Mouse (Mus musculus): ENCODE results near the gene Pofut2.
A peak's percentile ranks its signal among the peaks of the same experiment; 100 is the strongest.

Pofut2 gene

GRCm38 (mm10) chr10:77231861-77232755 is 26.9 kb upstream of the Pofut2 start:
- DNase-seq: no peak

GRCm38 (mm10) chr10:77233230-77233629 is 25.8 kb upstream of the Pofut2 start:
- no peak for DNase-seq

GRCm38 (mm10) chr10:77234991-77235616 is 23.9 kb upstream of the Pofut2 start:
- no peak for DNase-seq

GRCm38 (mm10) chr10:77237795-77238580 is 21.0 kb upstream of the Pofut2 start:
- DNase-seq: no peak

DNA sequence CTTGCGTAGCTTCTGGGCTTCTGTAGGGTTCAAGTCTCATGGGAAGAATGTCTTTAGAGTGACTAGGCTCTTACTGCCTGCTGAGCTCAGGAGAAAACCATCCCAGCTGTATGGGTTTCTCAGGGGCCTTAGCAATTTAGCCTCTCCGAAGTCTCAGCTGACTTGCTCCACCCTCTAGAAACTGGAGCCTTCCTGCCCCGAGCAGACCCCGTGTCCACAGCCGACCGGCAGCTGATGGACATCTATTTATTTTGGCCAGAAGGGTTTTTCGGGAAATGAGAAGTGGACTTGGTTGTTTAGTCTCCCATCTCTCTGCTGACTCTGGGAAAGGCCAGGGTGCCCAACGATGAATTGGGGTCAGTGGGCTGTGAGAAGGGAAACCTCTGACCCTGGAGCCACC is 18.3 kb upstream of the Pofut2 start:
- DNase-seq: no peak

- no peak for DNase-seq
These were observed 16.6 kb upstream of the Pofut2 start for GRCm38 (mm10) chr10:77242396-77242795.

- no peak for DNase-seq
These were observed 16.1 kb upstream of the Pofut2 start for GRCm38 (mm10) chr10:77242871-77243270.

DNA sequence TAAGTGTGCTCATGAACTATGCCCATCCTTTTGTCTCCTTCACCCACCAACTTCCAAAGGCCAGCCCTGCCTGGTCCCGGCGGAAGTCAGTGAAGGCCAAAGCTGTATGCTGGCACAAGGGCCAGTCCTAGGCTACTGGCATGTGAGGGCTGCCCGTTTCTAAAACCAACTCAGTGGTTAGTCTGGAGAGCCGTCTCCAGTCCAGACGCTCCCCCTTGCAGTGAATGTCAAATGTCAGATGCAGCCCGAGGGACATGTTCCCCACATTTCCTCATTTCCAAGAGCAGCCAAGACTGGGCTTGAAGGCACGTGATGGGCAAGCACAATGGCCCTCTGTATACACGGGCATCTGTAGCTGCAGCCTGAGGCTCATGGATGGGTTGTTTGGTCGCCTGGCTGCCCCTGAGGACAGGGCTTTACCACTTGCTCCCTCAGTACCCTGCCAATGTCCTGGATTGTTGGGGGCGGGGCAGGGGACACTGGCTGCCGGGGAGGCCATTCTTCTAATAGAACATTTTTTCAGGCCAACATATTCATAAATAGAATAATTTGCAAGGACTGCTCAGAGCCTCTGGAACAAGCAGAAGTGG is 15.4 kb upstream of the Pofut2 start:
- DNase-seq: peak; percentile 28

DNA sequence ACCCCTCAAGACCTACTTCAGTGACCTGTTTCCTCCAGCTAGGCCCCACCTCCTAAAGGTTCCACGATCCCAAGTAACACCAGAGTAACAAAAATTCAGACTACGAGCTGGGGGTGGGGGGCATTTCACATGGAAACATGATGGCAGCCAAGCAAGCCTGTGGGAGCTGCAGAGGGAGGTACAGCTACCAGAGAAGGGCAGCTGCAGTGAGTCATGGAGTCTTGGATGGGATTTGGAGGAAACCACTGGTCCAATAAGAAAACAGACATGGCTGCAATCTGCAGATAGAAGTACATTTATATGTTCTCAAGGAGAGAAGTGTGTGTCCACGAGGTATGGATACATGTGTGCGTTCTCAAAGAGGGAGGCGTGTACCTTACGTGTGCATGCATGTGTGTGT is 14.2 kb upstream of the Pofut2 start:
- DNase-seq: no peak

DNA sequence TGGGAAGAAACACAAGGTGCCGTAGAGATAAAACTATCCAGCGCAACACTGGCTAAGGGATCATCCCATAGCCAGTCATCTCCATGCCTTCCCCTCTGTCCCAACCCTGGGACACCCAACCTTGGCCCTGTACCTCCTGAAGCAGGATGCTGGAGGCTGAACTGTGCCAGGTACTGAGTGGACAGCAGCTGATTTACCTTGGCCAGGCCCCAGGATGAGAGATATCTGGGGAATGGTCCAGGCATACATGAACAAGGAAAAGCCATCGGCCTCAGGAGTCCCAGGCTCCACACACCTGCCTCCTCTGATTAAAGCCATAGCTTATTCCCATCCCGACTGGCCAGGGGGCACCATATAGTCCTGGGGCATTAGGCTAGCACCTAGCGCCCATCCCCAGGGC is 12.0 kb upstream of the Pofut2 start:
- no peak for DNase-seq

- no peak for DNase-seq
These were observed 11.3 kb upstream of the Pofut2 start for GRCm38 (mm10) chr10:77247707-77248106.

DNA sequence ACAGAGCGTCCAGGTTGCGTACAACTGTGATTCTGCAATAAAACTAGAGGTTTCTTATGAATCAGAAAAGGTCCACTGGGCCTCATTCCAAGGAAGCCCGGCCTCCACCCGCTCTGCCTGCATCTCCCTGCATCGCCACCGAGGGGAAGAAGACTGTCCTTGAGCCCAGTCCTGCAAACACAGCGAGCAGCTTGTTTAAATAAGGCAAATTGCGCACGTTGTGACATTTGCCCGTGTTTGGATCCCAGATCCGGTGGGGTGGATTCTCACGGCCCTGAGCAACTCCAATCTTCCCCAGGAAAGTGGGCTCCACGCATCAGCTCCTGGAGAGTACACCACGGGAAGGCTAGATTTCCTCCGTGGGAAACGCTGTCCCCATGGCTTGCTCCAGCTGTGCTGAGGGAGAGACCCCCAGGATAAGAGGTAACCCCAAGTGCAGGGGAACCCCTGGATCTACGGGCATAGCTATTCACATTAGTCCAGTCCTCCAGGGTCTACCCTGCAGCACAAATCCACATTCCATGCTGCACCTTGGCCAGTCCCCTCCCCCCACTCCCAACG is 7.7 kb upstream of the Pofut2 start:
- peak; percentile 21 for DNase-seq

DNA sequence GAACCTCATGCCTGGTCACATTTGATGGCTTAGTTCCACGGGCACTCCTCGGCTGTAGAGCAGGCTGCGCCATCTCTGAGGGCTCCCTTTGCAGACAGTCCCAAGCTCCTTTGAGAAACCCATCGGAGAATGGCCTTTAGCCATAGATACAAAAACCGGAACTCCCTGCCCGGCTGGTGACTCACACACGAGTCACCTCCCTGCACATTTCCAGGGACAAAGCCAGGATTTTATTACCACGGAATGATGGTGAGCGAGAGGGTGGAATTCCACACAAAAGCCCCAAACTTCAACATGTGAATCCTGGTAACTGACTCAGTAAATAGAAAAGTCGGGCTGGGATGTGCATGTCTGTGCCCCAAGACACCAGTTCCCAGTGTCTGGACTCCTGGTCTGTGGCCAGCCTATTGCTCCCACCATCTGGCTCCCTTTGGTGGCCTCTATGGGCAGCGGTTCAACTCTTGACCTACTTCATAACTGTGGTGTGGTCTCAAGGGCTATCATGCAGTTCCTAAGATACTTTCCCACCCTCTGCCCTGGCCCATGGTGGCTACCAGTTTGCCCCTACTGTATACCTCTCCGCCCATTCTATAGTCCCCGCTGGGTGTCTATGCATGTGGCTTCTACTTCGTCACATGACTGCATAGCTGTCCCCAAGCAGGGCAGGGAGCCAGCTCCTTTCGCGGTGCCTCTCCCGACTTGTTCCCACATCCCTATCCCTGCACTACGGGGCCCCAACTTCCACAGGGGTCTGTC is 7.1 kb upstream of the Pofut2 start:
- peak; percentile 50 for DNase-seq

DNA sequence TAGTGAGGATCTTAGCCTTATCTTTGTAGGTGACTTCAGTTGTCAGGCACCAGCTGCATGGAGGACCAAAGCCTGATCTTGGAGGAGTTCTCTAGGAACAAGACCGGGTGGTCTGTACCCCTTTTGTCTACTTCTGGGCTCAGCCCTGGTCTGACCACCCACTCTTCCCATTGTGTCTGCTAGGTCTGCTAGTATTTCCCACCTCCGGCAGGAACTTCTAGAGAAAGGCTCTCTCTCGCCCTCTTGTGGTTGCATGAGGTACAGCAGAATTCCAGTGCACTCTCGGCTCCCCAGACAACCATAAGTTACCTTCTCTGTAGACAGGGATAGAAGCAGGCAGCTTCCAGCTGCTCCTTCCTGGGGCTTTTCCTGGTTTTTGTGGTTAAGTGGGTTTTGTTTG is 6.2 kb upstream of the Pofut2 start:
- DNase-seq: peak; percentile 84

DNA sequence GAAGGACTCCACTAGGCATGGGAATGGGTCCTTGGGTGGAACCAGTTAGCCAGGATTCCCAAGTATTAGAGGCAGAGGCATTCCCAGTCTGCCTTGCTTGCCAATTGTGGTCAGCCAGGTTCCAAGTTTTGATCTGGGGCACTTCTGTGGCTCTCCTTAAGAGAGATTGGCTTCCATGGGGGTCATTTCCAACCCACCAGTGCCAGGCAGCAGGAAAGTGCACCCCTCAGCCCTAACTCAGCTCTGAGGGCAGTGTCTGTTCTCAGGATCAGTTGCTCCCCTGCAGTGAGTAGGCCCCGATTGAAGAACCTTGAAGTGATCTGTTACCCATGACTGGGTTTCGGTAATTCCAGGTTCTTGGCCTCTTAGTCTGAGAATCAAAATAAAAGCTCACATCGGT is 3.8 kb upstream of the Pofut2 start:
- no peak for DNase-seq

- no peak for DNase-seq
These were observed 3.3 kb upstream of the Pofut2 start for GRCm38 (mm10) chr10:77255676-77256075.

GRCm38 (mm10) chr10:77258041-77258590 is 902 bp upstream of the Pofut2 start:
- DNase-seq: no peak

DNA sequence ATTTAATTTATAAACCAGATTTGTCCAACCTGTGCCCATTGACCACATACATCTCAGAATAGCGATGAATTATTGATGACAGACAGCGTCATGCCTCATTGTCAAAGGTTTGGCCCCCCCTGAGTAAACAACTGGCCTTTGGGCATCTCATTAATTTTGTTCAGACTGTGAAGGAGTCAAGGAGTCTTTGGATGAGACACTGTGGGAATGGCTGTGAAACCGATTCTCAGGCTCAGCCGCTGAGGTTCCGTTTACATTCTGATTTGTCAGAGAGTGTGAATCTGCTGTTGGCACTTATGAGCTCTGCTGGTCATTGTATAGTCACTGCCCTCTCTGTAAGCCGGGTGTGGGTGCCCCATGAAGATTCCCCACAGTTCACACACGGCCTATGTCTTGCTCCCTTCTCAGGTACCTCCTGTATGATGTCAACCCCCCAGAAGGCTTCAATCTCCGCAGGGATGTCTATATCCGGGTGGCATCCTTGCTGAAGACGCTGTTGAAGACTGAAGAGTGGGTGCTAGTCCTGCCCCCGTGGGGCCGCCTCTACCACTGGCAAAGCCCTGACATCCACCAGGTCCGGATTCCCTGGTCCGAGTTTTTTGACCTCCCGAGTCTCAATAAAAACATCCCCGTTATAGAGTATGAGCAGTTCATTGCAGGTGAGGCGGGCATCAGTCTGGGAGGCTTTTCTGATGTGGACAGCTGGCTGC is 1.3 kb downstream of the Pofut2 start:
- DNase-seq: no peak

GRCm38 (mm10) chr10:77266281-77266680 is 7.3 kb downstream of the Pofut2 start:
- DNase-seq: no peak

GRCm38 (mm10) chr10:77267027-77267426 is 8.0 kb downstream of the Pofut2 start:
- DNase-seq: no peak

- no peak for DNase-seq
These were observed 10.1 kb downstream of the Pofut2 start for GRCm38 (mm10) chr10:77269129-77269528.
